Comparison of ENCODE assay signal across 7 mouse cellular contexts in genomic region chr8:61386645-61387044, GRCm38 (mm10).
A peak's percentile ranks its signal among the peaks of the same experiment; 100 is the strongest.
DNase-seq lines count a peak whose midpoint lies in the region; ATAC-seq lines count a peak whose summit lies in the region.

No protein-coding gene starts in this region.

- H3K9me3 ChIP-seq in embryonic facial prominence, embryonic 13.5 days = no peaks in the 10 kb centered on the region
- H3K9me3 ChIP-seq in hindbrain, embryonic 16.5 days (ENCODE audit: control insufficient read depth, low read length) = no peaks in the 10 kb centered on the region

- peak overlapping the region; percentile 17; the same call in 1 of the 2 replicates for H3K4me2 ChIP-seq in embryonic facial prominence, embryonic 13.5 days
- 0 out of 2 replicates have a peak overlapping the region, but pooled peaks have one; percentile 5 for H3K4me2 ChIP-seq in hindbrain, embryonic 16.5 days (ENCODE audit: low read length)

- H3K4me1 ChIP-seq in embryonic facial prominence, embryonic 13.5 days = peaks cover 30% of the 10 kb centered on the region
- H3K4me1 ChIP-seq in hindbrain, embryonic 16.5 days (ENCODE audit: control insufficient read depth, insufficient read depth, low read depth, low read length) = peaks cover 23% of the 10 kb centered on the region

- no peak overlapping the region for H3K4me3 ChIP-seq in embryonic facial prominence, embryonic 13.5 days
- no peak overlapping the region for H3K4me3 ChIP-seq in hindbrain, embryonic 16.5 days (ENCODE audit: low read length)

- 13% methylated on average over 7 of the region's 7 CpGs for WGBS in embryonic facial prominence, embryonic 13.5 days
- 13% methylated on average over 7 of the region's 7 CpGs for WGBS in hindbrain, embryonic 16.5 days

- H3K27me3 ChIP-seq in embryonic facial prominence, embryonic 13.5 days = no peaks in the 10 kb centered on the region
- H3K27me3 ChIP-seq in hindbrain, embryonic 16.5 days (replicated peaks; ENCODE audit: control insufficient read depth, insufficient read depth, low read length) = no peaks in the 10 kb centered on the region

- 0 out of 2 replicates have a peak, but pooled peaks have one; percentile 23 for ATAC-seq in embryonic facial prominence, embryonic 13.5 days (ENCODE audit: insufficient number of reproducible peaks, insufficient read depth, low FRiP score, low TSS enrichment, low read depth)
- ATAC-seq in hindbrain, embryonic 16.5 days = peak; percentile 91

- peaks cover 46% of the 10 kb centered on the region for H3K36me3 ChIP-seq in embryonic facial prominence, embryonic 13.5 days
- 0 out of 2 replicates have a peak, but pooled peaks cover 6% of the 10 kb centered on the region for H3K36me3 ChIP-seq in hindbrain, embryonic 16.5 days (ENCODE audit: control insufficient read depth, insufficient read depth, low read length)

- H3K27ac ChIP-seq in embryonic facial prominence, embryonic 13.5 days = peak overlapping the region; percentile 64
- H3K27ac ChIP-seq in hindbrain, embryonic 16.5 days (ENCODE audit: low read depth, low read length) = peak overlapping the region; percentile 65

- H3K9ac ChIP-seq in embryonic facial prominence, embryonic 13.5 days = 0 out of 2 replicates have a peak overlapping the region, but pooled peaks have one; percentile 22
- H3K9ac ChIP-seq in hindbrain, embryonic 16.5 days (ENCODE audit: low read depth, low read length) = peak overlapping the region; percentile 41

- DNase-seq in right cerebral cortex, postnatal 10 days (ENCODE audit: low spot score in 2 of 2) = peak; percentile 70 to 73
- DNase-seq in right cerebral cortex, adult 2 months (ENCODE audit: low spot score in 2 of 2) = no peak
- peak; percentile 30 for DNase-seq in lung, postnatal 25 days (ENCODE audit: low spot score)
- peak; percentile 65 for DNase-seq in testis, postnatal 14 days (ENCODE audit: low spot score)
- no peak for DNase-seq in spleen, postnatal 36 days (ENCODE audit: low spot score in 2 of 2)

Comparison
In these comparisons a context has a peak if more than half of its experiments do, and no peak if none do; other contexts are left out.
1. DNase-seq: peak in right cerebral cortex, postnatal 10 days (2 of 2), lung, postnatal 25 days (single experiment) and testis, postnatal 14 days (single experiment); none in right cerebral cortex, adult 2 months (0 of 2) and spleen, postnatal 36 days (0 of 2).